In the genomic region with DNA sequence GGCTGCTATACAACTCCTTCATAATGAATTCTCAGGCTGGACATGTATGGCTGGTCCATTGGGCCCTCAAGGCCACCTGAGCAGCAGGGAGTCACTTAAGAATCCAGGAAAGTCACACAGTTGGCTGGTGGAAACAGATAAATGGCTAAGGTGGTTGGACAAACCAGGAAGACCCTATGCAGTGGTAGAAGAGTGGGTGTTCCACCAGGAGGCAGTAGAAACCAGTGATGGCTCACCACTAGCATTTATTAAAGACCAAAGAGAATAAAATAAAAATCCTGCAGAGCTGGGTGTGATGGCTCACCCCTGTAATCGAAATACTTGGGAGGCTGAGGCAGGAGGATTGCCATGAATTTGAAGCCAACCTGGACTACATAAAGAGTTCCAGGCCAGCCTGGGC, we compare ENCODE assay signal across 30 mouse cellular contexts. TPM values are rescaled to one million over a fixed set of nuclear protein-coding genes. Genes with fewer than 3 reads are reported as not detected.
DNase-seq lines count a peak whose midpoint lies in the region; ATAC-seq and TF ChIP-seq lines count a peak whose summit lies in the region.
"Had no signal": no experiment of that assay in that cellular context is flagged by ENCODE, and none has a peak within 500 bp of the region (broad histone marks: within the 10 kb centered on the region; RNA-seq: fewer than 3 reads in every experiment).

No protein-coding gene starts in this region.

- no peak for DNase-seq in gastrocnemius, adult 2 months
- no peak for DNase-seq in gastrocnemius, postnatal 4 days (ENCODE audit: low spot score in 2 of 2)
- peak; percentile 35 for DNase-seq in kidney, postnatal 10 days
- DNase-seq in lung, postnatal 36 days = peak; percentile 48
- DNase-seq in lung, adult 18-20 months = no peak
- peak; percentile 22 for DNase-seq in T-cell, adult 2 months (ENCODE audit: low spot score)
- DNase-seq in midbrain, embryonic 11.5 days (ENCODE audit: low spot score, missing footprints) = no peak
- DNase-seq: cerebellum, adult 11-12 months; gastrocnemius, postnatal 10 days; layer of hippocampus, postnatal 36 days; liver, embryonic 13.5 days; lung, embryonic 14.5 days had no signal

- H3K27ac ChIP-seq in gastrocnemius, adult 2 months = no peak overlapping the region
- no peak overlapping the region for H3K27ac ChIP-seq in kidney, embryonic 15.5 days
- H3K27ac ChIP-seq in midbrain, embryonic 11.5 days (ENCODE audit: low read depth, low read length) = no peak overlapping the region
- H3K27ac ChIP-seq: embryonic facial prominence, embryonic 10.5 days; forebrain, embryonic 15.5 days; hindbrain, embryonic 13.5 days; limb, embryonic 13.5 days; liver, embryonic 13.5 days; midbrain, embryonic 12.5 days; neural tube, embryonic 15.5 days had no signal

- H3K36me3 ChIP-seq in kidney, embryonic 15.5 days = no peaks in the 10 kb centered on the region
- H3K36me3 ChIP-seq in midbrain, embryonic 11.5 days (ENCODE audit: control insufficient read depth, insufficient read depth, low read length) = no peaks in the 10 kb centered on the region
- H3K36me3 ChIP-seq: embryonic facial prominence, embryonic 10.5 days; forebrain, embryonic 15.5 days; G1E; hindbrain, embryonic 13.5 days; limb, embryonic 13.5 days; liver, embryonic 13.5 days; midbrain, embryonic 12.5 days; neural tube, embryonic 15.5 days had no signal

- no peak overlapping the region for H3K4me2 ChIP-seq in kidney, embryonic 15.5 days
- H3K4me2 ChIP-seq in midbrain, embryonic 11.5 days = no peak overlapping the region
- H3K4me2 ChIP-seq: forebrain, embryonic 15.5 days; hindbrain, embryonic 13.5 days; limb, embryonic 13.5 days; liver, embryonic 13.5 days; lung, embryonic 14.5 days; midbrain, embryonic 12.5 days; neural tube, embryonic 15.5 days had no signal

- intact Hi-C loops in gastrocnemius, adult 2 months (cut with DNase I) = no loop called here

- no peak for ATAC-seq in kidney, embryonic 15.5 days (replicated peaks; ENCODE audit: low FRiP score)
- no peak for ATAC-seq in midbrain, embryonic 11.5 days (ENCODE audit: low FRiP score)
- ATAC-seq: activated CD4-positive, CD25-positive, alpha-beta regulatory T cell, adult 4 months; forebrain, embryonic 15.5 days had no signal

- TF ChIP-seq CTCF in gastrocnemius, adult 2 months (IDR thresholded peaks at IDR 0.05) = peak; percentile 46

- no peaks in the 10 kb centered on the region for H3K27me3 ChIP-seq in kidney, embryonic 15.5 days
- H3K27me3 ChIP-seq in midbrain, embryonic 11.5 days (ENCODE audit: control insufficient read depth, insufficient read depth, low read length) = no peaks in the 10 kb centered on the region
- H3K27me3 ChIP-seq: forebrain, embryonic 15.5 days; hindbrain, embryonic 13.5 days; limb, embryonic 13.5 days; midbrain, embryonic 12.5 days; neural tube, embryonic 15.5 days had no signal

- 78% methylated on average over 1 of the region's 1 CpGs for WGBS in kidney, embryonic 15.5 days
- WGBS in midbrain, embryonic 11.5 days = 86% methylated on average over 1 of the region's 1 CpGs

- no peaks in the 10 kb centered on the region for H3K4me1 ChIP-seq in kidney, embryonic 15.5 days
- no peaks in the 10 kb centered on the region for H3K4me1 ChIP-seq in midbrain, embryonic 11.5 days (ENCODE audit: control insufficient read depth, insufficient read depth, low read length)
- H3K4me1 ChIP-seq: forebrain, embryonic 15.5 days; hindbrain, embryonic 13.5 days; limb, embryonic 13.5 days; liver, embryonic 13.5 days; midbrain, embryonic 12.5 days; neural tube, embryonic 15.5 days had no signal

- no peak overlapping the region for H3K9ac ChIP-seq in kidney, embryonic 15.5 days
- no peak overlapping the region for H3K9ac ChIP-seq in midbrain, embryonic 11.5 days (ENCODE audit: low read length)
- H3K9ac ChIP-seq: forebrain, embryonic 15.5 days; hindbrain, embryonic 13.5 days; limb, embryonic 13.5 days; liver, embryonic 13.5 days; lung, embryonic 14.5 days; midbrain, embryonic 12.5 days; neural tube, embryonic 15.5 days had no signal

- no peak overlapping the region for H3K4me3 ChIP-seq in gastrocnemius, adult 2 months
- H3K4me3 ChIP-seq in kidney, embryonic 15.5 days (replicated peaks) = no peak overlapping the region
- no peak overlapping the region for H3K4me3 ChIP-seq in midbrain, embryonic 11.5 days (ENCODE audit: low read depth, low read length)
- H3K4me3 ChIP-seq: embryonic facial prominence, embryonic 10.5 days; forebrain, embryonic 15.5 days; hindbrain, embryonic 13.5 days; limb, embryonic 13.5 days; liver, embryonic 13.5 days; midbrain, embryonic 12.5 days; neural tube, embryonic 15.5 days had no signal

- H3K9me3 ChIP-seq in kidney, embryonic 15.5 days (replicated peaks) = peaks cover under 1% of the 10 kb centered on the region; the same call in 1 of the 2 replicates
- H3K9me3 ChIP-seq in midbrain, embryonic 11.5 days (ENCODE audit: control insufficient read depth, low read length) = no peaks in the 10 kb centered on the region
- H3K9me3 ChIP-seq: forebrain, embryonic 15.5 days; hindbrain, embryonic 13.5 days; midbrain, embryonic 12.5 days; neural tube, embryonic 15.5 days had no signal

RNA-seq across cellular contexts. Expression of a gene that starts 2.3 kb away (rescaled TPM):
- not detected for total RNA-seq in gastrocnemius, adult 2 months (2021)
- total RNA-seq in gastrocnemius, postnatal 4 days (2021) = not detected
- polyA plus RNA-seq in kidney, embryonic 15.5 days (2015; fragmentation: Nextera tagmentation; extraction: Ambion mirVana) = not detected in 2 replicates
- not detected in 2 replicates for polyA plus RNA-seq in midbrain, embryonic 11.5 days (2014; fragmentation: Nextera tagmentation; extraction: Ambion mirVana)
- total RNA-seq: CH12.LX; G1E; gastrocnemius, postnatal 10 days; heart, adult 18-20 months; heart, postnatal 25 days; layer of hippocampus, adult 18-20 months; layer of hippocampus, postnatal 36 days; left cerebral cortex, postnatal 25 days; megakaryocyte progenitor cell, adult 5-6 weeks had no signal
- polyA plus RNA-seq: activated CD4-positive, CD25-positive, alpha-beta regulatory T cell, adult 4 months; cortical plate, adult 2 months; embryonic facial prominence, embryonic 10.5 days; forebrain, embryonic 15.5 days; G1E; heart, embryonic 14.5 days; hindbrain, embryonic 13.5 days; limb, embryonic 13.5 days; liver, embryonic 13.5 days; lung, embryonic 14.5 days; midbrain, embryonic 12.5 days; neural tube, embryonic 15.5 days; stomach, embryonic 16.5 days had no signal

RNA-seq across cellular contexts. Expression of a gene that starts 13.6 kb away (rescaled TPM):
- not detected for total RNA-seq in gastrocnemius, adult 2 months (2021)
- not detected for total RNA-seq in gastrocnemius, postnatal 4 days (2021)
- polyA plus RNA-seq in kidney, embryonic 15.5 days (2015; fragmentation: Nextera tagmentation; extraction: Ambion mirVana) = 0.78 and 2.6 TPM in 2 replicates
- polyA plus RNA-seq in midbrain, embryonic 11.5 days (2014; fragmentation: Nextera tagmentation; extraction: Ambion mirVana) = not detected in 2 replicates
- total RNA-seq: CH12.LX; G1E; gastrocnemius, postnatal 10 days; heart, adult 18-20 months; heart, postnatal 25 days; layer of hippocampus, adult 18-20 months; layer of hippocampus, postnatal 36 days; left cerebral cortex, postnatal 25 days; megakaryocyte progenitor cell, adult 5-6 weeks had no signal
- polyA plus RNA-seq: activated CD4-positive, CD25-positive, alpha-beta regulatory T cell, adult 4 months; cortical plate, adult 2 months; embryonic facial prominence, embryonic 10.5 days; forebrain, embryonic 15.5 days; G1E; heart, embryonic 14.5 days; hindbrain, embryonic 13.5 days; midbrain, embryonic 12.5 days; neural tube, embryonic 15.5 days had no signal

RNA-seq across cellular contexts. Expression of a gene that starts 16.3 kb away (rescaled TPM):
- not detected for total RNA-seq in gastrocnemius, adult 2 months (2021)
- total RNA-seq in gastrocnemius, postnatal 4 days (2021) = not detected
- polyA plus RNA-seq in kidney, embryonic 15.5 days (2015; fragmentation: Nextera tagmentation; extraction: Ambion mirVana) = not detected in 2 replicates
- polyA plus RNA-seq in midbrain, embryonic 11.5 days (2014; fragmentation: Nextera tagmentation; extraction: Ambion mirVana) = not detected in 2 replicates
- total RNA-seq: CH12.LX; G1E; gastrocnemius, postnatal 10 days; heart, adult 18-20 months; heart, postnatal 25 days; layer of hippocampus, adult 18-20 months; layer of hippocampus, postnatal 36 days; left cerebral cortex, postnatal 25 days; megakaryocyte progenitor cell, adult 5-6 weeks had no signal
- polyA plus RNA-seq: activated CD4-positive, CD25-positive, alpha-beta regulatory T cell, adult 4 months; cortical plate, adult 2 months; embryonic facial prominence, embryonic 10.5 days; forebrain, embryonic 15.5 days; G1E; heart, embryonic 14.5 days; hindbrain, embryonic 13.5 days; limb, embryonic 13.5 days; liver, embryonic 13.5 days; lung, embryonic 14.5 days; midbrain, embryonic 12.5 days; neural tube, embryonic 15.5 days; stomach, embryonic 16.5 days had no signal

RNA-seq across cellular contexts. Expression of a gene that starts 28.5 kb away (rescaled TPM):
- total RNA-seq in gastrocnemius, adult 2 months (2021) = not detected
- total RNA-seq in gastrocnemius, postnatal 4 days (2021) = not detected
- 0.54 and 0.91 TPM in 2 replicates for polyA plus RNA-seq in kidney, embryonic 15.5 days (2015; fragmentation: Nextera tagmentation; extraction: Ambion mirVana)
- 1.4 and 2.0 TPM in 2 replicates for polyA plus RNA-seq in midbrain, embryonic 11.5 days (2014; fragmentation: Nextera tagmentation; extraction: Ambion mirVana)
- total RNA-seq: G1E; gastrocnemius, postnatal 10 days; heart, adult 18-20 months; heart, postnatal 25 days; megakaryocyte progenitor cell, adult 5-6 weeks had no signal
- polyA plus RNA-seq: G1E; liver, embryonic 13.5 days had no signal

RNA-seq across cellular contexts. Expression of a gene that starts 29.6 kb away (rescaled TPM):
- 100 to 1,000 TPM; 106 to 153 TPM for total RNA-seq in gastrocnemius, adult 2 months (2021)
- total RNA-seq in gastrocnemius, postnatal 4 days (2021) = 10 to 100 TPM; 11.5 to 12.0 TPM
- polyA plus RNA-seq in kidney, embryonic 15.5 days (2015; fragmentation: Nextera tagmentation; extraction: Ambion mirVana) = 31.1 and 35.0 TPM in 2 replicates
- 9.8 and 10.9 TPM in 2 replicates for polyA plus RNA-seq in midbrain, embryonic 11.5 days (2014; fragmentation: Nextera tagmentation; extraction: Ambion mirVana)

Comparison
In these comparisons a context has a peak if more than half of its experiments do, and no peak if none do; other contexts are left out.
1. DNase-seq: peak in kidney, postnatal 10 days (single experiment), lung, postnatal 36 days (single experiment) and T-cell, adult 2 months (single experiment); none in gastrocnemius, adult 2 months (single experiment), gastrocnemius, postnatal 4 days (0 of 2), lung, adult 18-20 months (0 of 2) and midbrain, embryonic 11.5 days (single experiment).